Mouse (Mus musculus): Measurements from ENCODE around the gene Mtif3.

- TF ChIP-seq POLR2A (IDR thresholded peaks at IDR 0.05; ENCODE audit: extremely low read depth, insufficient read depth, low read length) (no peak), CTCF (IDR thresholded peaks at IDR 0.05; ENCODE audit: extremely low read depth, insufficient read depth, low read length) (no peak)
Observed at GRCm38 (mm10) chr5:146937541-146938503, 25.8 kb downstream of the Mtif3 start.
